Mouse (Mus musculus): ENCODE data around the gene Tcf12. TPM values are rescaled to one million over a fixed set of nuclear protein-coding genes. Genes with fewer than 3 reads are reported as not detected.

Gene Tcf12
- polyA plus RNA-seq, 1 experiment from 2014 or later = 108 TPM

DNA sequence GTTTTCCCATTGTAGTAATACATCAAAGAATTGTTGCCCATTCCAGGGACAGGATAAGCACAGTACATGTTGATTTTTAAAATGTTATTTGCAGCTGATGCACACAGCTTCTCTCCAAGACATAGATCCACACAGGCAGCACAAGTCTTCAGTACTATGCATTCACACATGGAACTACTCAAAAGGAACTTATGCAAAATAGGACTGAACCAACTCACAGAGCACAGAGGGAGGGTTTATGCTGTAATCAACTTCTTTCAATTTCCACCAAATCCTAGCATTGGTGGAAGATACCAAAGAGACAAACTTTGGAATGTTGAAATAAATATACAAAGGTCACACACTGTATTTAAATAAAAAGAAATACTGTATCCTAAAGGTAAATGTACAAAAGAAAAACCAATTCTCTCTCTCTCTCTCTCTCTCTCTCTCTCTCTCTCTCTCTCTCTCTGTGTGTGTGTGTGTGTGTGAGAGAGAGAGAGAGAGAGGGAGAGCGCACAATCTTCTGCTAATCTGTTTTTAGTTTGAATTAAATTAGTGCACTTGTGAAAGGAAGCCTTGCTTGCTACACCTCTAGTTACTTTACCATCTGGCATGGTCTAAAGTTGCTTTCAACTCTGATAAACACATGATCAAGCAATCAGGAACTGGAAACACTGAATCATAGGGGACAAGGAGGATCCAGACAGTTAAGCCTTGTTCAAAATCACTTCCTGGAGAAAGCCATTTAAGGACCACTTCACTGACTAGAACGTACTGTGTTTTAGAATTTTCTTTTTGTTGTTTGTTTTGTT lies 215.5 kb downstream of the Tcf12 start:
- Histone ChIP-seq H3K9ac (ENCODE audit: low read depth, low read length) (no peak overlapping the region), H3K27me3 (ENCODE audit: control insufficient read depth, insufficient read depth, low read length) (no peaks in the 10 kb centered on the region), H3K9me3 (ENCODE audit: control insufficient read depth, low read length) (no peaks in the 10 kb centered on the region), H3K4me2 (replicated peaks; ENCODE audit: low read depth, low read length) (peak overlapping the region; percentile 24), H3K4me1 (ENCODE audit: control insufficient read depth, insufficient read depth, low read length) (peaks cover 4% of the 10 kb centered on the region; the same call in 1 of the 2 replicates), H3K36me3 (ENCODE audit: control insufficient read depth, insufficient read depth, low read length) (no peaks in the 10 kb centered on the region), H3K27ac (ENCODE audit: low read depth, low read length) (peak overlapping the region; percentile 44; the same call in 1 of the 2 replicates), H3K4me3 (ENCODE audit: low read length) (peak overlapping the region; percentile 30; the same call in 1 of the 2 replicates)
- WGBS = 12% methylated on average over 2 of the region's 2 CpGs
- ATAC-seq (ENCODE audit: low FRiP score, low TSS enrichment) = peak; percentile 78; the same call in 1 of the 2 replicates

DNA sequence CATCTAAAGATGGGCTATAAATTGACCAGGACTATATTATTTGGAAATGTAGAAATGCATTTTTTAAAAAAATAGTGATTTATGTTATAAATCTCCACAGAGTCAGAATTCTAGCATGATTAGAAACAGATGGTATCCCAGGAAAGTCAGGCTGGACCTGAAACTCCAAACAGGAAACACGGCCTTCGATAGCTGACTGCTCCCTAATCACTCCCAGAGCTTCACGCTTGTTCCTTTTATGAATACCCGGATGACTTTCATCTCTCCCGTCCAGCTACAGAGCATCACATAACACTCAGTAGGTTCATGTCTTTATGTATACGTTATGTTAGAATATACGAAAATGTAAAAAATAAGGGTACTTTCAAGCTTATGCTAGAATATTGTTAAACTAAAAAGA lies 216.4 kb downstream of the Tcf12 start:
- Histone ChIP-seq H3K4me2 (replicated peaks; ENCODE audit: low read depth, low read length) (0 out of 2 replicates have a peak overlapping the region, but pooled peaks have one; percentile 13), H3K27me3 (ENCODE audit: control insufficient read depth, insufficient read depth, low read length) (no peaks in the 10 kb centered on the region), H3K4me3 (ENCODE audit: low read length) (peak overlapping the region; percentile 30; the same call in 1 of the 2 replicates), H3K27ac (ENCODE audit: low read depth, low read length) (no peak overlapping the region), H3K36me3 (ENCODE audit: control insufficient read depth, insufficient read depth, low read length) (no peaks in the 10 kb centered on the region), H3K9ac (ENCODE audit: low read depth, low read length) (peak overlapping the region; percentile 32; the same call in 1 of the 2 replicates), H3K9me3 (ENCODE audit: control insufficient read depth, low read length) (no peaks in the 10 kb centered on the region), H3K4me1 (ENCODE audit: control insufficient read depth, insufficient read depth, low read length) (peaks cover 4% of the 10 kb centered on the region; the same call in 1 of the 2 replicates)
- WGBS = 27% methylated on average over 7 of the region's 7 CpGs
- ATAC-seq (ENCODE audit: low FRiP score, low TSS enrichment) = no peak

DNA sequence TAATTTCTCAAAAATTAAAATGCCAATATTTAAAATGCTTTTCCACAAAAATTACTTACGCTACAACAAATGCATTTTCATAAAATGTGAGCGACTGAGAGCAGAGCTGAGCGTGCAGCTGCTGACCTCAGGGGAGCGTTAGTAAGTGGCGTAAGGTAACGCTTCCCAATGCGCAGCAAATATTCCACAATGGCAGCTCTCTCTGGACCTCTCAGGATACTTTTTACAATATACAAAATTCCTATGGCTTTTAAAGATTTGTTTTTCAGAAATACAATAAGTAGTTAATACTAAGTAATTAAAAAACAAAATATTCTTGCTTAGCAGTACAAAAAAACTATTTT lies 216.8 kb downstream of the Tcf12 start:
- 69% methylated on average over 7 of the region's 7 CpGs for WGBS
- Histone ChIP-seq H3K9me3 (ENCODE audit: control insufficient read depth, low read length) (no peaks in the 10 kb centered on the region), H3K9ac (ENCODE audit: low read depth, low read length) (peak overlapping the region; percentile 49; the same call in 1 of the 2 replicates)

DNA sequence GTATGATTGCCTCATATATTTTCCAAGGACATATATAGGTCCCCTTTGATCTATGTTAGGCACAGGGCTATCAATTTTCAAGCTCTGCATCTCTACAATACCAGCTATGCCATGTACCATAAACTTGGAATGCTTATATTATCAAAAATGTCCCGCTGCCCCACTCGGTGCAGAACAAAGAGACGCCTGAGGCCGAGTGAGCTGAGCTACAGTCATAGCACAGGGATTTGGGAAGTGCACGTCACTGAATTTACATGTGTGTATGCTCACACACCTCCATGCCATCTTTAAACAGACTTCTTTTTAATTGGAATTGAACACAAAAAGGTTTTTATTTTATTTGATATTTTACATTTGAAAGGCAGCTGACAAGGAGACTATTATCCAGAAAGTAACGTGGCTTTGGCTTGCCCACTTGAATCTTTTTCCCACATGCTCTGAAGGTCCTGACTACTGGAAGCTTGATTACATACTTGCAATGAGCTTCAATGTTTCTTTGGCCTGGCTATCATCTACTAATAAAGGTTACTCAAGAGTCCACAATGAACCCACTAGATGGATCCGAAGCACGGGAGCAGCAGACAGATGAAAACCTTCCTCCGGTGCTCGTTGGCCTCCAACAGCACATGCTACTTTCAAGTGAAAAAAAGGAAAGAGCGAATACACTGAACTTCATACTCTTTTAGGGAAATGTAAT lies 217.3 kb downstream of the Tcf12 start:
- ATAC-seq (ENCODE audit: low FRiP score, low TSS enrichment) = no peak
- H3K9me3 ChIP-seq (ENCODE audit: control insufficient read depth, low read length) = no peaks in the 10 kb centered on the region
- peak overlapping the region; percentile 30 for H3K4me3 ChIP-seq (ENCODE audit: low read length)
- H3K4me2 ChIP-seq (replicated peaks; ENCODE audit: low read depth, low read length) = peak overlapping the region; percentile 18
- no peaks in the 10 kb centered on the region for H3K27me3 ChIP-seq (ENCODE audit: control insufficient read depth, insufficient read depth, low read length)
- 56% methylated on average over 11 of the region's 11 CpGs for WGBS
- peak overlapping the region; percentile 32; the same call in 1 of the 2 replicates for H3K27ac ChIP-seq (ENCODE audit: low read depth, low read length)
- H3K9ac ChIP-seq (ENCODE audit: low read depth, low read length) = peak overlapping the region; percentile 49
- H3K36me3 ChIP-seq (ENCODE audit: control insufficient read depth, insufficient read depth, low read length) = no peaks in the 10 kb centered on the region
- peaks cover 4% of the 10 kb centered on the region; the same call in 1 of the 2 replicates for H3K4me1 ChIP-seq (ENCODE audit: control insufficient read depth, insufficient read depth, low read length)

More for the DNA sequence above, 216.8 kb downstream of the Tcf12 start:
- no peak for ATAC-seq (ENCODE audit: low FRiP score, low TSS enrichment)
- Histone ChIP-seq H3K4me2 (replicated peaks; ENCODE audit: low read depth, low read length) (peak overlapping the region; percentile 18), H3K27ac (ENCODE audit: low read depth, low read length) (peak overlapping the region; percentile 32; the same call in 1 of the 2 replicates), H3K4me3 (ENCODE audit: low read length) (peak overlapping the region; percentile 30), H3K36me3 (ENCODE audit: control insufficient read depth, insufficient read depth, low read length) (no peaks in the 10 kb centered on the region), H3K4me1 (ENCODE audit: control insufficient read depth, insufficient read depth, low read length) (peaks cover 4% of the 10 kb centered on the region; the same call in 1 of the 2 replicates), H3K27me3 (ENCODE audit: control insufficient read depth, insufficient read depth, low read length) (no peaks in the 10 kb centered on the region)

DNA sequence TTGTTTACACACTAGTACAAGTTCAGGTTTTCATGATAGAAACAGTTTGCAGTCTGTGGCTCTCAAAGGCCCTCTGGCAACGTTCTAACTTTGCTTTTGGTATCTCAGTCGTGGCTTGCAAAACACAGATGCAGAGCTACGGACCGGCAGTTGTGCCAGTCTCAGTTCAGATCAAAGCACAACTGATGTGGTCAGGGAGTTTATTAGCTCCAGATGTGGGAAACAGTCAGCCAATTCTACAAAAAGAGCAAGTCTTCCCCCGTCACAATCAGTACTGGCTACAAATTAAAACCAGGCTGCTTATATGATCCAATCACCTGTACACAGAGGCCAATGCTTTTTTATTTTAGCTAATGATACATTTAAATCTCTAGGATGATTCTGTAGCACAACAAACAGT lies 223.2 kb downstream of the Tcf12 start:
- ATAC-seq (ENCODE audit: low FRiP score, low TSS enrichment) = no peak
- Histone ChIP-seq H3K36me3 (ENCODE audit: control insufficient read depth, insufficient read depth, low read length) (peaks cover 6% of the 10 kb centered on the region; the same call in 1 of the 2 replicates), H3K4me1 (ENCODE audit: control insufficient read depth, insufficient read depth, low read length) (no peaks in the 10 kb centered on the region), H3K9ac (ENCODE audit: low read depth, low read length) (no peak overlapping the region), H3K9me3 (ENCODE audit: control insufficient read depth, low read length) (no peaks in the 10 kb centered on the region), H3K4me2 (replicated peaks; ENCODE audit: low read depth, low read length) (no peak overlapping the region), H3K4me3 (ENCODE audit: low read length) (no peak overlapping the region), H3K27ac (ENCODE audit: low read depth, low read length) (no peak overlapping the region), H3K27me3 (ENCODE audit: control insufficient read depth, insufficient read depth, low read length) (no peaks in the 10 kb centered on the region)
- 12% methylated on average over 5 of the region's 5 CpGs for WGBS

DNA sequence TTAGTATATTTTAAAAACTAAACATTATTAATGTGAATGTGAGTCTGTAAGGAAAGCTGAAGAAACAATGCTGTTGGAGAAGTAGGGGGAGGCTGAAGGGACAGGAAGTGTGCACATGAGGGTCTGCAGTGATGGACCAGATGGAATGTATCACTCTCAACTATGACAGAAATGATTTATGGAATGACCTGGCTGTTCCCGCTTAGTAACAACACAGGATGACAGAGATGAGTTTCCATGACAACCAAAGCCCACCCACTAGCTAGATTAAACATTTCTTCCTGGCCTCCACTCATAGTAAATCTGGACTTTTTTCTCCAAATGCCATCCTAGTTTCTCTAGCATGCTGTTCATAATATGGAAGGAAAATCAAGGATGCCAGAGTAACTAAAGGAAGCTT lies 231.0 kb downstream of the Tcf12 start:
- no peak overlapping the region for H3K27ac ChIP-seq (ENCODE audit: low read depth, low read length)
- H3K9me3 ChIP-seq (ENCODE audit: control insufficient read depth, low read length) = no peaks in the 10 kb centered on the region
- no peak overlapping the region for H3K4me3 ChIP-seq (ENCODE audit: low read length)
- peaks cover 24% of the 10 kb centered on the region for H3K36me3 ChIP-seq (ENCODE audit: control insufficient read depth, insufficient read depth, low read length)
- no peak overlapping the region for H3K4me2 ChIP-seq (replicated peaks; ENCODE audit: low read depth, low read length)
- no peaks in the 10 kb centered on the region for H3K27me3 ChIP-seq (ENCODE audit: control insufficient read depth, insufficient read depth, low read length)
- H3K9ac ChIP-seq (ENCODE audit: low read depth, low read length) = no peak overlapping the region
- WGBS = 19% methylated on average over 1 of the region's 1 CpGs
- ATAC-seq (ENCODE audit: low FRiP score, low TSS enrichment) = peak; percentile 86; the same call in 1 of the 2 replicates
- H3K4me1 ChIP-seq (ENCODE audit: control insufficient read depth, insufficient read depth, low read length) = 0 out of 2 replicates have a peak, but pooled peaks cover 5% of the 10 kb centered on the region

DNA sequence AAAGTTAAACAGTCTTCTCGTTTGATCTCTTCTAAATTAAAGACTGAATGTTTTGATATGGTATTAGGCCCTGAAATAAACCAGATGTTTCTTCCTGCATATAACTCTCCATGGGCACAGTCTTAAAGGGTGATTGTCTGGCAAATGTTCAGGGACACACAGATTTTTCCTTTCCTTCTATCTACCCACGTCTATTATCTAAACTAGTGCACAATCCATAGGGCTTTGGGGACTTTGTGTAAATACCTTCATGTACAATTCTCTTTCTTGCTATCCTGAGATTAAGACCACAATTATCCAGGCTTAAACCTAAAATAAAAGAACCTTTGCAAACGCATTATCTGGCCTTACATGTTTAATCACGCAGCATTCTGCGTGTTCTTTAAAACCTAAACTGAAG lies 231.7 kb downstream of the Tcf12 start:
- Histone ChIP-seq H3K4me1 (ENCODE audit: control insufficient read depth, insufficient read depth, low read length) (0 out of 2 replicates have a peak, but pooled peaks cover 5% of the 10 kb centered on the region), H3K4me3 (ENCODE audit: low read length) (no peak overlapping the region), H3K27ac (ENCODE audit: low read depth, low read length) (peak overlapping the region; percentile 14; the same call in 1 of the 2 replicates), H3K9me3 (ENCODE audit: control insufficient read depth, low read length) (no peaks in the 10 kb centered on the region), H3K9ac (ENCODE audit: low read depth, low read length) (no peak overlapping the region), H3K27me3 (ENCODE audit: control insufficient read depth, insufficient read depth, low read length) (no peaks in the 10 kb centered on the region), H3K4me2 (replicated peaks; ENCODE audit: low read depth, low read length) (no peak overlapping the region), H3K36me3 (ENCODE audit: control insufficient read depth, insufficient read depth, low read length) (peaks cover 29% of the 10 kb centered on the region)
- 55% methylated on average over 5 of the region's 5 CpGs for WGBS
- no peak for ATAC-seq (ENCODE audit: low FRiP score, low TSS enrichment)

DNA sequence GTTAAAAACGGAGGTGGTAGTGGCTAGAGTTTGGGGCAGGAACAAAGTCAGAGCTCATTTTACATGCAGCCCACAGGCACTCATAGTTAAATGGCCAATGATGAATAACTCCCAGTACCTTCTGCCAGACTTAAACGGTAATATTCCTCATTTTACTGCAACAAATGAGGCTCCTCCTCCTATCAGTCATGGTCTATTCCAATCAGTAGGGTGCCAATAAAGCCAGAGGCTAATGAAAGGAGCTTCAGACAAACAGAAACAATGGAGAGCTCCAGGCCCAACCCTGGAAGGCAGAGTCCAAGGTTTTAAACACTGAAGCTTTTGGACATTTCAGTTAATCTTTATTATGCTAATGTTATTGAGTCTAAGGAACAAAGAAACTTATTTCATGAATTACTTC lies 232.3 kb downstream of the Tcf12 start:
- WGBS = 34% methylated on average over 2 of the region's 2 CpGs
- H3K9me3 ChIP-seq (ENCODE audit: control insufficient read depth, low read length) = no peaks in the 10 kb centered on the region

More for the DNA sequence above, 232.3 kb downstream of the Tcf12 start:
- peak overlapping the region; percentile 55; the same call in 1 of the 2 replicates for H3K27ac ChIP-seq (ENCODE audit: low read depth, low read length)
- 0 out of 2 replicates have a peak, but pooled peaks cover 5% of the 10 kb centered on the region for H3K4me1 ChIP-seq (ENCODE audit: control insufficient read depth, insufficient read depth, low read length)
- no peaks in the 10 kb centered on the region for H3K27me3 ChIP-seq (ENCODE audit: control insufficient read depth, insufficient read depth, low read length)
- H3K4me2 ChIP-seq (replicated peaks; ENCODE audit: low read depth, low read length) = no peak overlapping the region
- ATAC-seq (ENCODE audit: low FRiP score, low TSS enrichment) = no peak
- no peak overlapping the region for H3K4me3 ChIP-seq (ENCODE audit: low read length)
- H3K36me3 ChIP-seq (ENCODE audit: control insufficient read depth, insufficient read depth, low read length) = peaks cover 31% of the 10 kb centered on the region
- no peak overlapping the region for H3K9ac ChIP-seq (ENCODE audit: low read depth, low read length)

Measured in kidney, embryonic 14.5 days (tissue).